Mouse (Mus musculus) heart, adult 9 months (tissue): ENCODE measurements around the gene Fam107a.
A peak's percentile ranks its signal among the peaks of the same experiment; 100 is the strongest.

ENCODE experiments used
- DNase-seq, 2 experiments: peaks; one replicate each; pipeline ENCODE4 v3.0.0; 2022; ENCODE audit warnings: low spot score in 2 of 2

Gene Fam107a

DNA sequence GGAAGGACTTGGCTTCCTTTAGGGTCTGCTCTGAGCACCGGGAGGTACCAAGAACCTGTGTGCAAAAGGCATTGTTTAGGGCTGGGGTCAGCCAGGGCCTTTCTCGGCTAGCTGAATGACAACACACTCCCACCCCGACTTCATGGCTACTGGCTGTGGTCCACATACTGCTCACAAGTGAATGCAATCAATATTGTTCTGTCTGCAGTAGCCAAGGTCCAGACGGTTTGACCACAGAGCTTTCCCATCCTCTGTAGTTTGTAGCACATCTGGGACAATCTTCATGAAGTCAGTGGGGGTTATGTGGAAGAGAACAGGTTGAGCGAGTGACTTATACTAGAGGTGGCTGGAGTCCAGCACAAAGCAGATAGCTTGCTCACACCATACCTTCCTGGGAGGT lies 60.9 kb downstream of the Fam107a start:
- no peak for DNase-seq

DNA sequence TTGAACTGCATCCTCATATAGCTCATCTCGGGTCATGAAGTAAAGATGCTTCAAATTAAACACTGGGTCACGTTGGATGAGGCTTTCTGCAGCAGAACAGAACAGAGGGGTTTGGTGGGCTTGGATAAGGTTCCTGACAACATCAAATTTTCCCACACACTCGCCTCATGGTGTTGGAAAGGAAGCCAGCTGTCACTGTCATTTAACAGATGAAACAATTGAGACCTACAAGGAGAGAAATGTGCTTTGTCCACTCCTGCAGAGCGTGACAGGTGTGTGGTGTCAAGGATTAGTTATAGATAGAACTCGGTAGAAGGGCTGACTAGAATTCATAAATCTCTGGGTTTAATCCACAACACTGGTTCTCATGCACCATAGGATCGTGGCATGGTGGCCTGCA lies 61.8 kb downstream of the Fam107a start:
- no peak for DNase-seq

DNA sequence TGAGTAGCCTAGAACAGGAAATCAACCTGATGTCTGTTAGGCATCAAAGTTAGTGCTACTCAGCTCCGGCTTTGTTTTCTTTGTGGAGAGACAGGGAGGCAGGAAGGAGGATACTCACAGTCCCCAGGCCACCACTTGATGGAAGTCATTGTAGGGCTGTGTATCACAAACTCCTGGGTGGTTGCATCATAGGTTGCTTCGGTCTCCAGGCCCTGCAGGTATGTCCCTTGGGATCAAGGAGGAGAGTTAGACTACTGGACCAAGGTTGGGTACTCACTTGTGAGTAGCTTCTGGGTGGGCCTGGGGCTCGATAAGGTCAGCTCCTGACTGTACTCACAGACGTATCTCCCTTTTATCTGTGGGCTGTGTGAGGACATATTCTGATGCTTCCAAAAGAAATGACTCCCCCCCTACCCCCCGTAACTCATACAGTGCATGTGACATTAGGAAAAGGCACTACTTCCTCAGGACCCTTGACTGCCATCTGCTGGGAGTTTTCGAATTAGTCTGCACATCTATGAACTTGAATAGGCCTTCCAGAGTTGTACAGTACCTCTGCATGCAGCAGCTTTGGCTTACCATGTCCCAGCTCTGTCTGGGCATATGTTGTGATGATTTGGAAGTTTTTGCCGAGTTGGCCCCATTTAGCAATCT lies 62.6 kb downstream of the Fam107a start:
- DNase-seq, result peak; percentile 16 to 42

DNA sequence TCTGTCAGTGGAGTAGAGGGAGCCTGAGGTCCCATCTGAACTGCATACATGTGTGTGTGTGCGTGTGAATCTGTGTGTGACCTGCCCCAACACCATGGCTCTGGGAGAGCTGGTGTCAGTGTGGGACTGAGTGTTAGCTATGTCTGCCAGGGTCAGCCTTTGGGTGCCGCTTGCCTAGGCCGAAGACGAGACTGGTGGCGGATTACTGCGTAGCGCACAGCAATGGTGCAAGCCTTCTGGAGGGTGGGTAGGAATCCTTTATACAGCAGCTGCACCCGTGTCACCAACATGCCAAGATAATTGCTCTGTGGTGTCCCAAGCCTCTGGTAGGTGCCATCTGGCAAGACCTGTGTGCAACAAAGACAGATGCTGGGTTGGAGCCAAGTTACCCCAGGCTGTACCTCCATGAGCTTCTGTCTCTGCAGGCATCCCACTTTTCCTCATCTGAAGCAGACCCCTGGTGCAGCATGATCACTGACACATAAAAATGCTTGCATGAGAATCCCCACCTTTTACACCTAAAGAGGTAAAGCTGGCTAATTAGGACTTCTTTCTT lies 66.4 kb downstream of the Fam107a start:
- DNase-seq, result no peak

DNA sequence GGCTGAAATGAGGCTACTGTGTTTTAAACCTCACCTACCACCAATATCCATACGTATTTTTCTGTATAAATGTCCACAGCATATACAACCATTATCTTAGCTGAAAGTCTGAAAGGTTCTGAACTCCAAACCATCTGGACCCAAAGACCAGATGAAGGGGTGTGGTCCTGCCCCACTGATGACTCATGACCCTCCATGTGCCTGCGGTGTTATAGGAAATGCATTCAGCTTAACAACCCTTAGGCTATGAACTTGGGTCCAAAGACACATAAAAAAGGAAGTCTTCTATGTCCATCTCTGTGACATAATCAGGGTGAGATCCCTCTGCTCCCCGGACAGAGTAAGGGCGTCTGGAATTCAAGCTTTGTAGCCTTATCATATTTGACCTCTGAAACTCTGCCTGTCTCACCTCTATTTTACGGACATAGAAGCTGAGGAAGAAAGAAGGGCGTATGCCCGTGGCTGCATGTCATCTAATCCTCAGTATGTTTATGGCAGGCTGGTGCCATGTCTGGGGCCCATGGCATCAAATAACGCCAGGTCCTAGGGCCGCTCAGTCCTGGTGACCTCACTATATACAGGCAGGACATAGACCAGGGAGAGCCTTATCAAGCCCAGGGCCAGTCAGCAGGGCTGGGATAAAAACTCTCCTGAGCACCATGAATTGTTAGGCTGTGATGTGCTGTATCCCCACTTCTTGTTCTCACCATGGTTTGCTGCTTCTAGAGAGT lies 67.5 kb downstream of the Fam107a start:
- no peak for DNase-seq

DNA sequence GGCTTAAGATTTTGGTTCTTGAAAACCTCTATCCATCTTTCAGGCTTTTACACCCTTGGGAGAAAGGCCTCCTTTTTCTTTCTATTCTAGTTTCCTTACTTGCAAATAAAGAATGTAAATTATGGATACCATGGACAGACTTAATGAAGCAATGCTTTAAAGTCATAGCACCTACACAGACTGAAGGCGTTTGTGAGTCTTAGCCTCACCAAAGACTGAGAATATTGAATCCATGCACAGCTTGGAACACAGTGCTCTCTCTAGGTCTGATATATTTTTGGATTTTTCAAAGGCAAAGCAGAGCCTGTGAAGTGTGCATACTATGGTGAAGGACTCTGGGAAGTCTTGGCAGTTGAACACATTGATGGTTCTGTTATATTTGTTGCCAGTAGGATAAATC lies 68.6 kb downstream of the Fam107a start:
- DNase-seq, result no peak

DNA sequence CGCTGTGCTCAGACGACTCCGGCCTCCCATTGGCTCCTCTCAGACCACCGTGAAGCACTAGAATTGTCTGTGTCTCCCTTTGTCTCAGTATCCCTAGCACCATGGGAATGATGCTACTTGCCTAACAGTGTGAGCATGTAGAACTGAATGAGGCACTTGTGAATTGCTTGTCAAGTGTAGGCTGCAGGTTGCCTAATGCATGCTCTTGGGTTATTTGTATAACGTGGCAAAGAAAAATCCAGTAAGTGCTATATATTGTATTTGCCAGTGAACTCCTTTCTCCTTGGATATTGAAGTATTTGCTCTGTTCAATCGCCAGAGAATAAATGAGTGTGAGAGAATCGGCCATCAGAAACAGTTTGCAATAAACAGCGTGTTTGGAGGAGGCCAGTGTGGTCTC lies 70.9 kb downstream of the Fam107a start:
- DNase-seq, result no peak
